Mouse (Mus musculus) CH12.LX (cell line): Measurements from ENCODE around the gene Kif11.

Experiments
- CTCF ChIP-seq, 2 experiments: IDR thresholded peaks in 1 of 2; conservative IDR thresholded peaks in 1 of 2; 2 replicates each; pipeline ENCODE4 v1.5.1; 2011 to 2012; ENCODE audit warnings: low read depth in 2 of 2, low read length in 2 of 2, improper control_type of control experiment in 1 of 2, inconsistent platforms in 1 of 2, mild to moderate bottlenecking in 1 of 2, moderate library complexity in 1 of 2
- GABPA ChIP-seq: IDR thresholded peaks from 2 replicates; pipeline ENCODE4 v1.6.1; 2012; ENCODE audit warnings: low read depth, low read length, improper control_type of control experiment, inconsistent platforms; ENCODE audit not compliant: insufficient replicate concordance
- POLR2A ChIP-seq: IDR thresholded peaks from 2 replicates; pipeline ENCODE4 v1.6.1; 2011; ENCODE audit warnings: low read depth, mild to moderate bottlenecking, improper control_type of control experiment, low read length
- TBP ChIP-seq: conservative IDR thresholded peaks from 2 replicates; pipeline ENCODE4 v1.6.1; 2011; ENCODE audit warnings: low read depth, low read length, improper control_type of control experiment
- ZKSCAN1 ChIP-seq: IDR thresholded peaks from 2 replicates; pipeline ENCODE4 v1.6.1; 2012; ENCODE audit warnings: low read depth, inconsistent platforms, low read length, improper control_type of control experiment, borderline replicate concordance

DNA sequence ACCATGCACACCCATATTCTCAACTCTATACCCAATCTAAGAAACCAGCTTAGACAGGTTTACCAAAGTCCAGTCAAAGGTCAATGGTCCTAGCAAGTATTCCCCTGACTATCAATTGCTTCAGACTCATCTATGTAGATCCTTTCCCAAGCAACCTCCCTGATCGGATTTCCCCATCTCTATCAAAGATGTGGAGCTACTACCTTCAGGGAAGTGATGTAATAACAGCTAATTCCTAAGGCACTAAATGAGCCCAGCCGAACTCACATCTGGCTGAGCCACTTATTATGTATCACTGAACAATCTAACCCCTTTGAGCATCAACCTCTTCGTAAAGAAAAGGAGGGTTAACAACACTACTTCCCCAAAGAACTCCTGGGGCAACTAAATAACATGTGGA lies 23.4 kb upstream of the Kif11 start:
- TF ChIP-seq POLR2A (no peak), TBP (no peak), CTCF (conservative IDR thresholded peaks at IDR 0.05 in 1 of 2, IDR thresholded peaks at IDR 0.05 in 1 of 2; ENCODE audit: low read depth in 2 of 2, low read length in 2 of 2) (no peak), ZKSCAN1 (no peak), GABPA (no peak)
